Mouse (Mus musculus) CH12.LX (cell line): Measurements from ENCODE around the gene Blcap. TPM values are rescaled to one million over a fixed set of nuclear protein-coding genes. Genes with fewer than 3 reads are reported as not detected.

Experiments used
- DNase-seq: peaks from one replicate; pipeline ENCODE4 v3.0.0-alpha.2; 2013; ENCODE audit errors: extremely low read depth
- H3K27ac ChIP-seq: 2 replicates; pipeline ENCODE4 v1.5.1; 2012; ENCODE audit warnings: low read depth, mild to moderate bottlenecking, control low read depth, moderate library complexity; ENCODE audit not compliant: insufficient read depth
- H3K27me3 ChIP-seq: replicated peaks from 2 replicates; pipeline ENCODE3; 2012; ENCODE audit warnings: inconsistent platforms
- H3K36me3 ChIP-seq, 2 experiments: replicated peaks in 1 of 2; 2 replicates each; pipeline versions ENCODE3 to v1.6.1; 2012; ENCODE audit warnings: inconsistent platforms in 1 of 2, low read length in 1 of 2, mild to moderate bottlenecking in 1 of 2, mixed read lengths in 1 of 2, moderate library complexity in 1 of 2; ENCODE audit not compliant: control insufficient read depth in 1 of 2, insufficient read depth in 1 of 2
- H3K4me1 ChIP-seq, 2 experiments: 2 replicates each; pipeline ENCODE4 v1.6.1; 2012; ENCODE audit warnings: inconsistent platforms in 1 of 2, moderate library complexity in 1 of 2; ENCODE audit not compliant: insufficient read depth in 2 of 2, control insufficient read depth in 1 of 2
- H3K4me2 ChIP-seq: 2 replicates; pipeline ENCODE4 v1.6.1; 2012; ENCODE audit warnings: low read depth, mild to moderate bottlenecking, control low read depth; ENCODE audit not compliant: poor library complexity, insufficient read depth, severe bottlenecking
- H3K4me3 ChIP-seq, 3 experiments: fragments of 150-350 bp in 1 of 3; sonication (generic) in 1 of 3; replicated peaks in 1 of 3; 2 replicates each; pipeline versions ENCODE3 to v1.5.1; 2011 to 2012; ENCODE audit warnings: low read depth in 2 of 3, low read length in 2 of 3, mild to moderate bottlenecking in 2 of 3, moderate library complexity in 2 of 3, control low read depth in 1 of 3, improper control_type of control experiment in 1 of 3, inconsistent platforms in 1 of 3, mixed read lengths in 1 of 3; ENCODE audit not compliant: poor library complexity in 1 of 3
- H3K79me2 ChIP-seq: replicated peaks from 2 replicates; pipeline ENCODE4 v1.6.1; 2012; ENCODE audit warnings: mild to moderate bottlenecking, moderate library complexity; ENCODE audit not compliant: control insufficient read depth, poor library complexity, insufficient read depth, severe bottlenecking; ENCODE audit errors: extremely low read depth
- H3K9ac ChIP-seq: 2 replicates; pipeline ENCODE4 v1.6.1; 2012; ENCODE audit warnings: low read depth, mild to moderate bottlenecking, control low read depth, moderate library complexity; ENCODE audit not compliant: insufficient read depth
- H3K9me3 ChIP-seq: replicated peaks from 2 replicates; pipeline ENCODE3; 2012; ENCODE audit warnings: low read length, inconsistent platforms, mixed read lengths
- CHD2 ChIP-seq: IDR thresholded peaks from 2 replicates; pipeline ENCODE4 v1.6.1; 2011; ENCODE audit warnings: low read length, improper control_type of control experiment
- ETS1 ChIP-seq: conservative IDR thresholded peaks from 2 replicates; pipeline ENCODE4 v1.6.1; 2012; ENCODE audit warnings: low read depth, mild to moderate bottlenecking, inconsistent platforms, low read length, improper control_type of control experiment, moderate library complexity
- GABPA ChIP-seq: IDR thresholded peaks from 2 replicates; pipeline ENCODE4 v1.6.1; 2012; ENCODE audit warnings: low read depth, low read length, improper control_type of control experiment, inconsistent platforms; ENCODE audit not compliant: insufficient replicate concordance
- JUN ChIP-seq: IDR thresholded peaks from 2 replicates; pipeline ENCODE4 v1.6.1; 2011; ENCODE audit warnings: low read depth, mild to moderate bottlenecking, low read length, improper control_type of control experiment, moderate library complexity; ENCODE audit not compliant: insufficient read depth
- JUND ChIP-seq: conservative IDR thresholded peaks from 2 replicates; pipeline ENCODE4 v1.6.1; 2011; ENCODE audit warnings: low read depth, low read length, improper control_type of control experiment
- MAX ChIP-seq: IDR thresholded peaks from 2 replicates; pipeline ENCODE4 v1.6.1; 2011; ENCODE audit warnings: low read length, improper control_type of control experiment
- MAZ ChIP-seq: IDR thresholded peaks from 2 replicates; pipeline ENCODE4 v1.6.1; 2012; ENCODE audit warnings: low read depth, mild to moderate bottlenecking, inconsistent platforms, low read length, improper control_type of control experiment, moderate library complexity
- MYC ChIP-seq: IDR thresholded peaks from 2 replicates; pipeline ENCODE4 v1.6.1; 2011; ENCODE audit warnings: low read depth, mild to moderate bottlenecking, improper control_type of control experiment, low read length
- PAX5 ChIP-seq: IDR thresholded peaks from 2 replicates; pipeline ENCODE4 v1.6.1; 2012; ENCODE audit warnings: low read length, inconsistent platforms, mixed read lengths
- POLR2AphosphoS2 ChIP-seq: IDR thresholded peaks from 2 replicates; pipeline ENCODE4 v1.6.1; 2011; ENCODE audit warnings: low read depth, low read length, improper control_type of control experiment
- RAD21 ChIP-seq: IDR thresholded peaks from 2 replicates; pipeline ENCODE4 v1.6.1; 2011; ENCODE audit warnings: low read depth, mild to moderate bottlenecking, low read length, improper control_type of control experiment, moderate library complexity
- RCOR1 ChIP-seq: conservative IDR thresholded peaks from 2 replicates; pipeline ENCODE4 v1.6.1; 2012; ENCODE audit warnings: low read depth, mild to moderate bottlenecking, inconsistent platforms, low read length, improper control_type of control experiment
- ZC3H11A ChIP-seq: IDR thresholded peaks from 2 replicates; pipeline ENCODE4 v1.6.1; 2012; ENCODE audit warnings: low read depth, mild to moderate bottlenecking, inconsistent platforms, low read length, improper control_type of control experiment
- ZKSCAN1 ChIP-seq: IDR thresholded peaks from 2 replicates; pipeline ENCODE4 v1.6.1; 2012; ENCODE audit warnings: low read depth, inconsistent platforms, low read length, improper control_type of control experiment, borderline replicate concordance
- ZMIZ1 ChIP-seq: IDR thresholded peaks from 2 replicates; pipeline ENCODE4 v1.6.1; 2012; ENCODE audit warnings: low read depth, mild to moderate bottlenecking, inconsistent platforms, low read length, improper control_type of control experiment
- dilution Hi-C: fragments of 300-500 bp; cut with MboI; formaldehyde crosslinking; loops from 2 replicates; pipeline ENCODE4 v1.14.3; 2020; ENCODE audit warnings: low sequenced_read_pairs; ENCODE audit not compliant: extremely low pct_unique_long_range_greater_than_20kb, extremely low pct_ligation_motif_present
- in situ Hi-C: fragments of 300-500 bp; cut with MboI; formaldehyde crosslinking; loops from 3 replicates; pipeline ENCODE4 v1.14.3; 2019; ENCODE audit warnings: low sequenced_read_pairs, low pct_ligation_motif_present, low pct_unique_long_range_greater_than_20kb, mixed read lengths
- polyA plus RNA-seq: library from polyadenylated mRNA; unstranded; fragments of >175 nt; gene quantifications from 2 replicates; pipeline ENCODE4 v1.2.1, GENCODE M21; 2012; ENCODE audit warnings: low read depth; ENCODE audit not compliant: insufficient read length
- total RNA-seq, 2 experiments: library from RNA; depleted of rRNA; stranded (reverse); fragments of 300-350 nt in 1 of 2; fragments of >200 nt in 1 of 2; gene quantifications; 2 replicates each; pipeline ENCODE4 v1.2.3; 2012 to 2014

Blcap gene
- total and polyA plus RNA-seq, 3 experiments = 14.0 to 18.9 (median 16.0) TPM

DNA sequence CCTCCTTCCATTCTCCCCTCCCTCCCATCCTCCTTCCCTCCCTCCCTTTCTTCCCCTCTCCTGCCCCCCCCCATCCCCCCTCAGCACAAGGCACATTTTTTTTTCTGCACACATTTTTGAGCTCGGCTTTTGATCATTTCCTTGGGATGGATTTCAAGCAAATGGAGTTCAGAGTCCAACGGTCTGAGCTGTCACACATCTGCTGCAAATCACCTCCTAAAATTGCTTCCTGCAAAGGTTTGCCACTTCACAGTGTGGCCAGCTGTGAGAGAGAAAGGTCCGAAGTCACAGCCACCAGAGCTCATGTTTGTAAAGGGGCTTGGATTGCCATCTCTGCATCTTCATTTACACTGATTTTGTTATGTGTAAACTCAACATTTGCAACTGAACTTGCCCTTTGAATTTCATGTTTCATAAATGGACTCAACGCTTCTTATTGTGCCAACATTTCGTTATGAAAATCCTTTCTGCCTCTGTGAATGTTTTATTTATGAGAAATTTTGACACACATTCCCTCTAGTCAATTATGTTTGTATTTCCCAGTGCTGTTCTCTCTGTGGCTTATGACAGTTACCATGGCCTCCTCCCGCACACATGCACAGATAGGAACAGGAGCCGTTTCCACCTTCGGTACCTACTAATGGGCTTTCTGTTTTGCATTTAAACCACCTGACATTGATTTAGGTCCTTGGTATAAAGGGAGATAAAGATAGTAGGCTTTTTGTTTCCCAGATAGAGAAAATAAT, 39.2 kb downstream of the Blcap start:
- in situ Hi-C loops = no loop called here

DNA sequence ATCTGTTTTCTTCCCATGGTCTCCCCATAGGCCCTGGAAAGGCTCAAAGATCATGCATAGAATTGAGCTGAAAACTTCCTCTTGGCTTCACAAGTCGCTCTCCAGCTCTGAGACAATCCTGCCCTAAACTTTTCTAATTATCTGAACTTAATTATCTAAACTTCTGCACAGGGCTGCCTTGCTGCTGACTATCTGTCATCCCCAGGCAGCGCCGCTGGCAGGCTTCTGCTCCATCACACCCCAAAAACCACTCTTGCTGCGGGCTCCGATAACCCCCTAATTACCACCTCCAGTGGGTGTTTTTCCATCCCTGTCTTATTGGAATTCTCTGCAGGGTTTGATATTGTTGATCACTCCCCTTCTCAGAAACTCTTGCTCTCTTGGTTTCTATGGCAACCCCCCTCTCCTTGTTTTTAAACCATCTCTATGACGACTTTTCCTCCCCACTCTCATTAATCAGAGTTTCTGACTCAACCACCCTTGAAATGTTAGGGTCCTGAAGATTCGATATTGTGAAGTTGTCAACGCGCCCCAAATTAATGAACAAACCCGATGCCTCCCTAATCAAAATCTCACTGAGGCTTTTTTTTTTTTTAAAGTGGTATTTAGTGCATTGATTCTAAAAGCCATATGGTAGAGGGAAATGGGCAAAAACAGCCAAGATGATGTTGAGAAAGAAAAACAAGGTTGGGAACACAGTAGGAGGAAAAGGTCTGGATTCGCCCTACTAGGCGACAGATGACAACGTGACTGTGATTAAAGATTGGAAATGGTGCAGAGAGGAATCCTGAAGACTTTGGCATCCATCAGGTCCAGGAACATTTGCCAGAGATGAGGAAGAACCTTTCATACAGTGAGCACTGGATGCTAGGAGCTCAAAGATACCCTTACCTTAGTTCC, 40.8 kb downstream of the Blcap start:
- TF ChIP-seq PAX5 (no peak), POLR2AphosphoS2 (no peak), ZMIZ1 (no peak), RAD21 (no peak), JUN (no peak)
- Histone ChIP-seq H3K36me3 (no peaks in the 10 kb centered on the region), H3K27ac (no peak overlapping the region), H3K9me3 (no peaks in the 10 kb centered on the region), H3K4me3 (no peak overlapping the region), H3K4me1 (no peaks in the 10 kb centered on the region), H3K27me3 (peaks cover 78% of the 10 kb centered on the region), H3K4me2 (no peak overlapping the region), H3K9ac (no peak overlapping the region), H3K79me2 (no peaks in the 10 kb centered on the region)
- in situ Hi-C loops (no loop called here), dilution Hi-C loops (no loop called here)
- DNase-seq = no peak

More for the DNA sequence above, 39.2 kb downstream of the Blcap start:
- Histone ChIP-seq H3K9me3 (no peaks in the 10 kb centered on the region), H3K4me2 (no peak overlapping the region), H3K27ac (no peak overlapping the region), H3K4me3 (no peak overlapping the region), H3K9ac (no peak overlapping the region), H3K4me1 (no peaks in the 10 kb centered on the region), H3K27me3 (peaks cover 77% of the 10 kb centered on the region), H3K79me2 (no peaks in the 10 kb centered on the region), H3K36me3 (no peaks in the 10 kb centered on the region)
- no peak for TF ChIP-seq ZKSCAN1
- dilution Hi-C loops = no loop called here
- DNase-seq = no peak

DNA sequence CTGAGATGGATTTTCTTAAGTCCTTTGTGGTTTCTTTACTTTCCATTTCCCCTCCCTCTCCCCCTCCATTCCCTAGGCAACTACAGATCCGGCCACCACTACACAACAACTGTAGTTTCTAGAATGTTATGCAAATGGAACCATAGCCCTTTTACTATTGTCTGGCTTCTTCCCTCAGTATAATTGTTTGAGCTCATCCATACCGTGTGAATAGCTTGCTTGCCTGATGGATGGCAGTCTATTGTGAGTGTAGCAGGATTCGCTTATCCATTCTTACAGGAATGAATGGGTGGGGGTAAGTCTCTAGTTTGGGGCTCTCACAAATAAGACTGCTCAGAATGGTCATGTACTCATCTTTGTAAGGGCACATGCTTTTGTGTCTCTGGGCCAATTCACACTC, 48.5 kb downstream of the Blcap start:
- no peaks in the 10 kb centered on the region for H3K79me2 ChIP-seq
- no peak for TF ChIP-seq JUND
- no peak for TF ChIP-seq RAD21
- TF ChIP-seq MAZ = no peak
- TF ChIP-seq MAX = no peak
- no peak for TF ChIP-seq GABPA
- no peak for TF ChIP-seq RCOR1
- no peak for TF ChIP-seq ZC3H11A
- no peak for TF ChIP-seq ETS1
- TF ChIP-seq CHD2 = no peak
- no peak for TF ChIP-seq ZMIZ1
- TF ChIP-seq MYC = no peak
- 0 out of 4 replicates have a peak, but pooled peaks cover 0 to 5% of the 10 kb centered on the region in 2 experiments for H3K4me1 ChIP-seq
- no peak overlapping the region for H3K4me2 ChIP-seq
- H3K27ac ChIP-seq = no peak overlapping the region
- peaks cover 84% of the 10 kb centered on the region for H3K27me3 ChIP-seq
- dilution Hi-C loops = no loop called here
- no peak overlapping the region for H3K4me3 ChIP-seq
- no peak overlapping the region for H3K9ac ChIP-seq
- no peaks in the 10 kb centered on the region for H3K36me3 ChIP-seq
- no peaks in the 10 kb centered on the region for H3K9me3 ChIP-seq
- in situ Hi-C loops = no loop called here
- no peak for DNase-seq
